Mouse (Mus musculus): Measurements from ENCODE around the gene Hdac1. TPM values are rescaled to one million over a fixed set of nuclear protein-coding genes. Genes with fewer than 3 reads are reported as not detected.

Hdac1 gene
- total RNA-seq, 2 experiments from 2014 or later: 9.6 to 9.9 TPM

DNA sequence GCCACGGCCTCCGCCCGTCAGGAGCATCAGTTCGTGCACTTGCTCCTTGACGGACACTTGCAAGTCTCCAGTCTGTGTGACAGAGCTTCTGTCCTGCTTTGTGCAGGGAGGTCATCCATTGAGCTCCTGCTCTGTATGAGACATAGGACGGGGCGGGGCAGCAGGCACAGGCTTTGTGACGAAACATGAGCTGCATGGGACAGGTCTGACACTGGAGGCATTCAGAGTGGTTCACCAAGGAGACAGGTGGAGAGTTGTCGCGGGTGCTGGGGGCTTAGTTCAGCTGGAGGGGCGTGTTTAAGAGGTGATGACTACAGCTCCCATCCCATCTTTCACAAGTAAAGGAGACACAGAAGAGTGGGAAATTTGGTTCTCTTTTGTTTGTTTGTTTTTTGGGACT, 66.5 kb downstream of the Hdac1 start:
- DNase-seq: no peak

Small RNA genes within 50 kb of the gene (microRNA-seq; reads per million reads assigned to microRNA genes)
- gene Mir8119 (ENCODE audit: borderline replicate concordance in 2 of 2): 0 reads per million in 2 experiments

Other genes with a start within 250 kb of the Hdac1 start
- 10 to 100 TPM; 41.0 to 50.6 TPM for gene Rbbp4, start 207.3 kb downstream of the Hdac1 start, total RNA-seq (2021)
- gene Zbtb8os, start 207.0 kb downstream of the Hdac1 start, total RNA-seq (2021): 10 to 100 TPM; 23.1 to 24.0 TPM
- gene Zbtb8a, start 164.6 kb downstream of the Hdac1 start, total RNA-seq (2021): 1 to 10 TPM; 1.2 to 1.3 TPM
- not detected for gene Zbtb8b, start 101.9 kb downstream of the Hdac1 start, total RNA-seq (2021)
- gene Bsdc1, start 81.1 kb downstream of the Hdac1 start, total RNA-seq (2021): 10 to 100 TPM; 25.6 to 26.9 TPM
- gene Tssk3, start 51.7 kb downstream of the Hdac1 start, total RNA-seq (2021): not detected
- gene Fam229a, start 51.5 kb downstream of the Hdac1 start, total RNA-seq (2021): not detected
- gene Marcksl1, start 29.1 kb downstream of the Hdac1 start, total RNA-seq (2021): 1 to 10 TPM; 1.6 to 2.8 TPM
- gene Lck, start 30.9 kb upstream of the Hdac1 start, total RNA-seq (2021): under 1 TPM in 1 of 2 experiments, not detected in 1; 0.48 TPM
- under 1 TPM in 1 of 2 experiments, not detected in 1; 0.31 TPM for gene Fam167b, start 35.8 kb upstream of the Hdac1 start, total RNA-seq (2021)
- gene Eif3i, start 57.9 kb upstream of the Hdac1 start, total RNA-seq (2021): 100 to 1,000 TPM; 116 to 129 TPM
- 10 to 100 TPM; 30.5 to 32.3 TPM for gene Tmem234, start 58.0 kb upstream of the Hdac1 start, total RNA-seq (2021)
- 1 to 10 TPM in 1 of 2 experiments, under 1 TPM in 1; 0.77 to 1.2 TPM for gene Dcdc2b, start 71.5 kb upstream of the Hdac1 start, total RNA-seq (2021)
- 10 to 100 TPM in 1 of 2 experiments, 1 to 10 TPM in 1; 8.1 to 11.1 TPM for gene Iqcc, start 76.4 kb upstream of the Hdac1 start, total RNA-seq (2021)
- 10 to 100 TPM; 52.4 to 59.8 TPM for gene Ccdc28b, start 81.2 kb upstream of the Hdac1 start, total RNA-seq (2021)
- gene Txlna, start 98.4 kb upstream of the Hdac1 start, total RNA-seq (2021): 10 to 100 TPM; 18.0 to 19.4 TPM
- gene Kpna6, start 130.1 kb upstream of the Hdac1 start, total RNA-seq (2021): 10 to 100 TPM; 64.6 to 77.1 TPM
- gene Tmem39b, start 154.1 kb upstream of the Hdac1 start, total RNA-seq (2021): 1 to 10 TPM; 3.5 to 4.7 TPM
- gene Khdrbs1, start 199.6 kb upstream of the Hdac1 start, total RNA-seq (2021): 10 to 100 TPM; 21.5 to 25.7 TPM

Data from gastrocnemius, postnatal 25 days (tissue).